Mouse (Mus musculus) neural tube, embryonic 14.5 days (tissue): ENCODE results near the gene Igf2. TPM values are rescaled to one million over a fixed set of nuclear protein-coding genes. Genes with fewer than 3 reads are reported as not detected.

Source experiments
- ATAC-seq: fragments of 200-750 bp; cut with Nextera tagmentation; 2 replicates; pipeline ENCODE4 v1.8.0; 2017; ENCODE audit warnings: low read depth, mild to moderate bottlenecking, moderate TSS enrichment, moderate library complexity
- H3K27ac ChIP-seq: fragments of 300-500 bp; sonication (generic); 2 replicates; pipeline ENCODE4 v1.5.1; 2014; ENCODE audit warnings: low read depth, mild to moderate bottlenecking, control low read depth, low read length, moderate library complexity, mixed read lengths
- H3K27me3 ChIP-seq: fragments of 300-500 bp; sonication (generic); 2 replicates; pipeline ENCODE4 v1.6.1; 2014; ENCODE audit warnings: low read length; ENCODE audit not compliant: control insufficient read depth, insufficient read depth
- H3K36me3 ChIP-seq: fragments of 300-500 bp; sonication (generic); 2 replicates; pipeline ENCODE4 v1.6.1; 2014; ENCODE audit warnings: low read length, mixed read lengths; ENCODE audit not compliant: control insufficient read depth, insufficient read depth
- H3K4me1 ChIP-seq: fragments of 300-500 bp; sonication (generic); 2 replicates; pipeline ENCODE4 v1.6.1; 2014; ENCODE audit warnings: low read length; ENCODE audit not compliant: control insufficient read depth, insufficient read depth
- H3K4me2 ChIP-seq: fragments of 300-500 bp; sonication (generic); 2 replicates; pipeline ENCODE4 v1.6.1; 2014; ENCODE audit warnings: mild to moderate bottlenecking, low read depth, low read length, control low read depth
- H3K4me3 ChIP-seq: fragments of 300-500 bp; sonication (generic); 2 replicates; pipeline ENCODE4 v1.5.1; 2014; ENCODE audit warnings: low read depth, low read length, control low read depth, mixed read lengths
- H3K9ac ChIP-seq: fragments of 300-500 bp; sonication (generic); replicated peaks from 2 replicates; pipeline ENCODE4 v1.6.1; 2014; ENCODE audit warnings: low read depth, mild to moderate bottlenecking, control low read depth, low read length, mixed read lengths
- H3K9me3 ChIP-seq: fragments of 300-500 bp; sonication (generic); 2 replicates; pipeline ENCODE4 v1.6.1; 2016; ENCODE audit warnings: low read length; ENCODE audit not compliant: control insufficient read depth
- WGBS: fragments of 180-500 bp; shearing (Covaris S2); extraction: QIAGEN DNeasy Blood & Tissue Kit; methylation state at CpG from one replicate; pipeline ENCODE4 v1.1.7; 2014; 5-methylcytosine and 5-hydroxymethylcytosine counted together
- microRNA counts: library from miRNA; unstranded; fragments of <30 nt; microRNA quantifications from one replicate; lab custom pipeline; 2016
- microRNA-seq: library from miRNA; unstranded; fragments of <30 nt; microRNA quantifications from one replicate; pipeline ENCODE4, GENCODE M21; 2016
- polyA plus RNA-seq: library from polyadenylated mRNA; unstranded; fragments of >200 nt; fragmentation: Nextera tagmentation; extraction: Ambion mirVana; gene quantifications from 2 replicates; pipeline ENCODE4 v1.2.1, GENCODE M21; 2014

The Igf2 gene
- polyA plus RNA-seq, 1 experiment from 2014 or later, result 24.6 TPM

- 2% methylated on average over 12 of the region's 12 CpGs for whole genome bisulfite sequencing
- no peak overlapping the region for H3K4me3 ChIP-seq
- no peaks in the 10 kb centered on the region; the same call in 1 of the 2 replicates for H3K27me3 ChIP-seq
- ATAC-seq, result peak; percentile 90
- H3K9ac ChIP-seq, result 0 out of 2 replicates have a peak overlapping the region, but pooled peaks have one; percentile 34
- H3K27ac ChIP-seq, result no peak overlapping the region
- H3K9me3 ChIP-seq, result no peaks in the 10 kb centered on the region
- no peaks in the 10 kb centered on the region for H3K36me3 ChIP-seq
- no peak overlapping the region for H3K4me2 ChIP-seq
- H3K4me1 ChIP-seq, result peaks cover 6% of the 10 kb centered on the region; the same call in 1 of the 2 replicates
Observed at GRCm38 (mm10) chr7:142610627-142611406, 55.8 kb downstream of the Igf2 start.

DNA sequence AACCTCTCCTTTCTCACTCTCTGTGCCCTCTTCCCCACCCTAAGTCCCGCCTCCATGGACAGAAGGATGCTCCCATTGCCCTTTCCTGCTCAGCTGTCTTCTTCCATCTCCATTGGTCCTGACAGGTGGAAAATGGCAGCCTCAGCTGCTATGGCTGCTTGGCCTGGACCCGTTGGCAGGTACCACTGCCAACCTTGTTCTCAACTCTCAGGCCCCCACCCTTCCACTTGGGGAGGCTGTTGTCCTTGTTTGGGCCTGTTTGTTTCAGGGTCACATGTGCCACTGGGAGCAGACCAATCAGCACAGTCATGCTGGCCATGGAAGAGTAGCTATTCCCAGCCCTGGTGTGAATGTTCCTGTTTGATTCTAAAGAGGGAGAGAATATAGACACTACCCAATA lies 65.7 kb downstream of the Igf2 start:
- WGBS, result 85% methylated on average over 2 of the region's 2 CpGs

More for the DNA sequence above, 65.7 kb downstream of the Igf2 start:
- Histone ChIP-seq H3K4me3 (no peak overlapping the region), H3K36me3 (no peaks in the 10 kb centered on the region), H3K4me2 (no peak overlapping the region), H3K4me1 (no peaks in the 10 kb centered on the region), H3K9ac (no peak overlapping the region), H3K27ac (no peak overlapping the region), H3K9me3 (no peaks in the 10 kb centered on the region), H3K27me3 (no peaks in the 10 kb centered on the region)
- no peak for ATAC-seq

MicroRNA genes within 50 kb of the gene (microRNA counts, 519-probe panel; counts per million panel counts)
- microRNA mmu-miR-483 (lab: Ali Mortazavi, UCI), result not detected

Small RNA genes within 50 kb of the gene (microRNA-seq; reads per million reads assigned to microRNA genes)
- gene Mir483, result 315 reads per million, percentile 63 among the genes with 10 or more reads in this experiment

Other genes with a start within 250 kb of the Igf2 start
- gene Syt8, start 232.0 kb downstream of the Igf2 start, polyA plus RNA-seq, result not detected in 2 replicates
- 1.4 and 4.3 TPM in 2 replicates for gene Tnni2, start 225.0 kb downstream of the Igf2 start, polyA plus RNA-seq
- gene Lsp1, start 206.0 kb downstream of the Igf2 start, polyA plus RNA-seq, result 3.9 and 5.6 TPM in 2 replicates
- gene Tnnt3, start 168.0 kb downstream of the Igf2 start, polyA plus RNA-seq, result 2.3 and 4.8 TPM in 2 replicates
- gene Mrpl23, start 134.1 kb downstream of the Igf2 start, polyA plus RNA-seq, result 16.0 and 21.4 TPM in 2 replicates
- gene Gm49394, start 3.1 kb upstream of the Igf2 start, polyA plus RNA-seq, result not detected in 2 replicates
- not detected in 2 replicates for gene Ins2, start 76.6 kb upstream of the Igf2 start, polyA plus RNA-seq